Mouse (Mus musculus) liver, adult (tissue): ENCODE results near the gene Hyal4.

Experiments
- GATA4 ChIP-seq: IDR thresholded peaks from 2 replicates; pipeline ENCODE4 v1.6.1; 2014; ENCODE audit warnings: mild to moderate bottlenecking, low read length; ENCODE audit not compliant: insufficient replicate concordance

Gene Hyal4

GRCm38 (mm10) chr6:24748029-24748428 lies at the start of gene Hyal4:
Gene Hyal4 (plus strand): TSS chr6:24748329.
- no peak for TF ChIP-seq GATA4

- no peak for TF ChIP-seq GATA4
These were observed 41.0 kb upstream of the Hyal4 start for GRCm38 (mm10) chr6:24707090-24707489.

GRCm38 (mm10) chr6:24707499-24707898 lies 40.6 kb upstream of the Hyal4 start:
- TF ChIP-seq GATA4, result no peak

GRCm38 (mm10) chr6:24721317-24722099 lies 26.6 kb upstream of the Hyal4 start:
- no peak for TF ChIP-seq GATA4

GRCm38 (mm10) chr6:24728130-24728529 lies 20.0 kb upstream of the Hyal4 start:
- no peak for TF ChIP-seq GATA4

- no peak for TF ChIP-seq GATA4
These were observed 15.2 kb upstream of the Hyal4 start, which contains the start of gene Hyal6 for GRCm38 (mm10) chr6:24732945-24733344. Gene Hyal6 (plus strand): TSS chr6:24733245.

- no peak for TF ChIP-seq GATA4
These were observed 13.6 kb upstream of the Hyal4 start for GRCm38 (mm10) chr6:24734565-24734964.

- no peak for TF ChIP-seq GATA4
These were observed 11.2 kb downstream of the Hyal4 start for GRCm38 (mm10) chr6:24759281-24759680.

GRCm38 (mm10) chr6:24766261-24766660 lies 18.1 kb downstream of the Hyal4 start:
- TF ChIP-seq GATA4, result no peak

GRCm38 (mm10) chr6:24779182-24779581 lies 31.1 kb downstream of the Hyal4 start:
- no peak for TF ChIP-seq GATA4

- no peak for TF ChIP-seq GATA4
These were observed 42.8 kb downstream of the Hyal4 start, which contains the start of gene Spam1 for GRCm38 (mm10) chr6:24790888-24791287. Gene Spam1 (plus strand): TSS chr6:24791188.
